Mouse (Mus musculus) liver, embryonic 15.5 days (tissue): ENCODE data around the gene Colgalt2. TPM values are rescaled to one million over a fixed set of nuclear protein-coding genes. Genes with fewer than 3 reads are reported as not detected.

ENCODE experiments used
- ATAC-seq: fragments of 200-750 bp; cut with Nextera tagmentation; 2 replicates; pipeline ENCODE4 v1.8.0; 2017; ENCODE audit warnings: moderate number of reproducible peaks, mild to moderate bottlenecking, moderate library complexity; ENCODE audit not compliant: insufficient read depth
- H3K27ac ChIP-seq: fragments of 300-500 bp; sonication (generic); replicated peaks from 2 replicates; pipeline ENCODE4 v1.5.1; 2015; ENCODE audit warnings: mild to moderate bottlenecking, inconsistent platforms
- H3K27me3 ChIP-seq: fragments of 300-500 bp; sonication (generic); 2 replicates; pipeline ENCODE4 v1.6.1; 2015; ENCODE audit warnings: mild to moderate bottlenecking, inconsistent platforms
- H3K36me3 ChIP-seq: fragments of 300-500 bp; sonication (generic); replicated peaks from 2 replicates; pipeline ENCODE4 v1.6.1; 2015; ENCODE audit warnings: moderate library complexity, mild to moderate bottlenecking, inconsistent platforms
- H3K4me1 ChIP-seq: fragments of 300-500 bp; sonication (generic); replicated peaks from 2 replicates; pipeline ENCODE4 v1.6.1; 2015; ENCODE audit warnings: inconsistent platforms
- H3K4me2 ChIP-seq: fragments of 300-500 bp; sonication (generic); 2 replicates; pipeline ENCODE4 v1.6.1; 2015; ENCODE audit warnings: moderate library complexity, mild to moderate bottlenecking, inconsistent platforms
- H3K4me3 ChIP-seq: fragments of 300-500 bp; sonication (generic); replicated peaks from 2 replicates; pipeline ENCODE4 v1.5.1; 2015; ENCODE audit warnings: mild to moderate bottlenecking, inconsistent platforms
- H3K9ac ChIP-seq: fragments of 300-500 bp; sonication (generic); 2 replicates; pipeline ENCODE4 v1.6.1; 2015; ENCODE audit warnings: moderate library complexity, mild to moderate bottlenecking, inconsistent platforms
- H3K9me3 ChIP-seq: fragments of 300-500 bp; sonication (generic); replicated peaks from 2 replicates; pipeline ENCODE4 v1.6.1; 2016; ENCODE audit warnings: inconsistent platforms
- WGBS: fragments of 180-500 bp; shearing (Covaris S2); methylation state at CpG from one replicate; pipeline ENCODE4 v1.1.7; 2015; ENCODE audit warnings: mixed read lengths; ENCODE audit not compliant: insufficient replicate concordance; 5-methylcytosine and 5-hydroxymethylcytosine counted together
- polyA plus RNA-seq: library from polyadenylated mRNA; unstranded; fragments of >200 nt; fragmentation: Nextera tagmentation; extraction: Ambion mirVana; gene quantifications from 2 replicates; pipeline ENCODE4 v1.2.1, GENCODE M21; 2015

Gene Colgalt2
- polyA plus RNA-seq, 1 experiment from 2014 or later = 0.36 TPM

- no peak overlapping the region for H3K27ac ChIP-seq
- no peak for ATAC-seq
- no peaks in the 10 kb centered on the region for H3K27me3 ChIP-seq
- H3K4me2 ChIP-seq = no peak overlapping the region
- peaks cover 3% of the 10 kb centered on the region; the same call in 1 of the 2 replicates for H3K36me3 ChIP-seq
- H3K9ac ChIP-seq = no peak overlapping the region
- no peaks in the 10 kb centered on the region for H3K4me1 ChIP-seq
- no peaks in the 10 kb centered on the region for H3K9me3 ChIP-seq
- H3K4me3 ChIP-seq = no peak overlapping the region
- WGBS = 73% methylated on average over 3 of the region's 3 CpGs
These were observed 122.6 kb downstream of the Colgalt2 start for GRCm38 (mm10) chr1:152522226-152522625.

GRCm38 (mm10) chr1:152523292-152523691 is 123.7 kb downstream of the Colgalt2 start:
- Histone ChIP-seq H3K27ac (no peak overlapping the region), H3K4me2 (no peak overlapping the region), H3K27me3 (no peaks in the 10 kb centered on the region), H3K9me3 (no peaks in the 10 kb centered on the region), H3K9ac (no peak overlapping the region), H3K36me3 (peaks cover 7% of the 10 kb centered on the region; the same call in 1 of the 2 replicates), H3K4me1 (peaks cover 3% of the 10 kb centered on the region), H3K4me3 (no peak overlapping the region)
- ATAC-seq = no peak
- WGBS = 53% methylated on average over 11 of the region's 11 CpGs

GRCm38 (mm10) chr1:152524098-152524892 is 124.7 kb downstream of the Colgalt2 start:
- no peaks in the 10 kb centered on the region for H3K27me3 ChIP-seq
- H3K4me2 ChIP-seq = no peak overlapping the region
- no peak overlapping the region for H3K9ac ChIP-seq
- H3K9me3 ChIP-seq = no peaks in the 10 kb centered on the region
- WGBS = 70% methylated on average over 22 of the region's 22 CpGs
- H3K4me3 ChIP-seq = no peak overlapping the region
- peaks cover 4% of the 10 kb centered on the region for H3K4me1 ChIP-seq
- peaks cover 7% of the 10 kb centered on the region; the same call in 1 of the 2 replicates for H3K36me3 ChIP-seq
- no peak overlapping the region for H3K27ac ChIP-seq
- no peak for ATAC-seq

DNA sequence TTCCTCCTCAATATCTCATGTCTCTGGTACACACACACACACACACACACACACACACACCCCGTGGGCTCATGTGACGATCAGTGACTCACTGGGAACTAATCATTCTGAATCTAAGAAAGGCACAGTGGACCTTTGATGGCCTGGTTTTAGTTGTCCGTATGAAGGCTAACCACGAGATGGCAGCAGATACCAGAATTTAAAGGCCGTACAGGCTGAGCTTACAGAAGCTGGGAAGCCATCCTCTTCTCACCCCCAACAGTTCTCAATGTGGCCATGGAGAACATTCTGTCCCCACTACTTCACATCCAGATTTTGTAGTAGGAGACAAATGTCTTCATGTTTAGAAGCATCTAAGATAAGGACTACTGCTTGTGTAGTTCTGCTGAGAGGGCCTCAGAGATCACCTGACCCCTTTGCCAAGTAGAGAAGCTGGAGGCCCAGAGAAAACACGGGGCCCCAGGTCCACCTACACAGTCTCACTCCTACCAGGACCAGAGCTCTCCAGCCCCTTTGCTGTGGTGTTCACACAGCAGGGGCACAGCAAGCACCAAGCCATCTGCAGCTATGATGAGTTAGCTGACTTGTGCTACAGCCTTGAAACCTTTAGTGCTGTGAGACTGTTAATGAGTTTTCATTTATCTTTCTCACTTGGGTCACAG is 125.5 kb downstream of the Colgalt2 start:
- Histone ChIP-seq H3K27ac (no peak overlapping the region), H3K4me3 (no peak overlapping the region), H3K36me3 (peaks cover 7% of the 10 kb centered on the region; the same call in 1 of the 2 replicates), H3K9me3 (no peaks in the 10 kb centered on the region), H3K4me1 (peaks cover 4% of the 10 kb centered on the region), H3K27me3 (no peaks in the 10 kb centered on the region), H3K9ac (no peak overlapping the region), H3K4me2 (no peak overlapping the region)
- ATAC-seq = no peak
- WGBS = 13% methylated on average over 6 of the region's 6 CpGs

GRCm38 (mm10) chr1:152526154-152526553 is 126.5 kb downstream of the Colgalt2 start:
- H3K27me3 ChIP-seq = no peaks in the 10 kb centered on the region
- H3K9ac ChIP-seq = no peak overlapping the region
- no peak overlapping the region for H3K4me3 ChIP-seq
- H3K4me1 ChIP-seq = peaks cover 4% of the 10 kb centered on the region
- no peak overlapping the region for H3K4me2 ChIP-seq
- no peaks in the 10 kb centered on the region for H3K9me3 ChIP-seq
- H3K27ac ChIP-seq = no peak overlapping the region
- 70% methylated on average over 9 of the region's 9 CpGs for WGBS
- ATAC-seq = no peak
- peaks cover 7% of the 10 kb centered on the region; the same call in 1 of the 2 replicates for H3K36me3 ChIP-seq

GRCm38 (mm10) chr1:152528214-152528613 is 128.6 kb downstream of the Colgalt2 start:
- H3K4me1 ChIP-seq = peaks cover 4% of the 10 kb centered on the region
- ATAC-seq = no peak
- 60% methylated on average over 6 of the region's 6 CpGs for WGBS

DNA sequence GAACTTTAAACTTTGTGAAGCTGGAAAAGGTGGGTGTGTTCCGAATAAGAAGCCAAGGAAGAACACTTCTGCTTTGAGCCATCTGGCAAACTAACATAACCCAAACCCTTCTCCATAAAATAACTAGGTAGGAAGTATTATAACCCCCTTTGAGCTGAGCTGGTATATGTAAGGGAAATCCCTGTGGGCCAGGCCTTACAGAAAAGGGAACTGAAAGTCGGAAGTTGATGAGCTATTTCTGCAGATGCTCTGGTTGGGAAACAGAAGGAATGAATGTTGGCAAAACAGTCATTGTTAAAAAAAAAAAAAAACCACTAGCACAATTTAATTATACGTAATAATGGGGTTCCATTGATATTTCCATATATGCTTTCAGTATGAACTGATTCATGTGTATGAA is 129.1 kb downstream of the Colgalt2 start:
- H3K27me3 ChIP-seq = no peaks in the 10 kb centered on the region
- no peak overlapping the region for H3K4me2 ChIP-seq
- no peaks in the 10 kb centered on the region for H3K9me3 ChIP-seq
- H3K36me3 ChIP-seq = 0 out of 2 replicates have a peak, but pooled peaks cover 4% of the 10 kb centered on the region
- H3K9ac ChIP-seq = no peak overlapping the region
- peaks cover 4% of the 10 kb centered on the region for H3K4me1 ChIP-seq
- ATAC-seq = no peak
- 25% methylated on average over 3 of the region's 3 CpGs for WGBS
- H3K4me3 ChIP-seq = no peak overlapping the region
- no peak overlapping the region for H3K27ac ChIP-seq

More at GRCm38 (mm10) chr1:152528214-152528613, 128.6 kb downstream of the Colgalt2 start:
- Histone ChIP-seq H3K9me3 (no peaks in the 10 kb centered on the region), H3K27me3 (no peaks in the 10 kb centered on the region), H3K36me3 (peaks cover 4% of the 10 kb centered on the region; the same call in 1 of the 2 replicates), H3K4me3 (no peak overlapping the region), H3K9ac (no peak overlapping the region), H3K27ac (no peak overlapping the region), H3K4me2 (no peak overlapping the region)

- no peaks in the 10 kb centered on the region for H3K9me3 ChIP-seq
- H3K36me3 ChIP-seq = 0 out of 2 replicates have a peak, but pooled peaks cover 4% of the 10 kb centered on the region
- WGBS = 25% methylated on average over 15 of the region's 15 CpGs
- no peak overlapping the region for H3K4me2 ChIP-seq
- no peak overlapping the region for H3K9ac ChIP-seq
- no peaks in the 10 kb centered on the region for H3K27me3 ChIP-seq
- no peak for ATAC-seq
- H3K4me1 ChIP-seq = peaks cover 4% of the 10 kb centered on the region
- no peak overlapping the region for H3K27ac ChIP-seq
- H3K4me3 ChIP-seq = no peak overlapping the region
These were observed 131.9 kb downstream of the Colgalt2 start for GRCm38 (mm10) chr1:152531498-152531897.

- Histone ChIP-seq H3K36me3 (peaks cover 7% of the 10 kb centered on the region; the same call in 1 of the 2 replicates), H3K27ac (no peak overlapping the region), H3K4me1 (0 out of 2 replicates have a peak, but pooled peaks cover 2% of the 10 kb centered on the region), H3K9me3 (no peaks in the 10 kb centered on the region), H3K9ac (no peak overlapping the region), H3K27me3 (no peaks in the 10 kb centered on the region), H3K4me2 (no peak overlapping the region), H3K4me3 (no peak overlapping the region)
- 63% methylated on average over 7 of the region's 7 CpGs for WGBS
- ATAC-seq = no peak
These were observed 134.9 kb downstream of the Colgalt2 start for GRCm38 (mm10) chr1:152534531-152534930.

GRCm38 (mm10) chr1:152536416-152537018 is 136.9 kb downstream of the Colgalt2 start:
- Histone ChIP-seq H3K36me3 (peaks cover 7% of the 10 kb centered on the region; the same call in 1 of the 2 replicates), H3K4me3 (no peak overlapping the region), H3K9me3 (no peaks in the 10 kb centered on the region), H3K4me2 (no peak overlapping the region), H3K4me1 (0 out of 2 replicates have a peak, but pooled peaks cover 2% of the 10 kb centered on the region), H3K27me3 (no peaks in the 10 kb centered on the region), H3K9ac (no peak overlapping the region), H3K27ac (no peak overlapping the region)
- 53% methylated on average over 16 of the region's 16 CpGs for WGBS
- ATAC-seq = no peak

DNA sequence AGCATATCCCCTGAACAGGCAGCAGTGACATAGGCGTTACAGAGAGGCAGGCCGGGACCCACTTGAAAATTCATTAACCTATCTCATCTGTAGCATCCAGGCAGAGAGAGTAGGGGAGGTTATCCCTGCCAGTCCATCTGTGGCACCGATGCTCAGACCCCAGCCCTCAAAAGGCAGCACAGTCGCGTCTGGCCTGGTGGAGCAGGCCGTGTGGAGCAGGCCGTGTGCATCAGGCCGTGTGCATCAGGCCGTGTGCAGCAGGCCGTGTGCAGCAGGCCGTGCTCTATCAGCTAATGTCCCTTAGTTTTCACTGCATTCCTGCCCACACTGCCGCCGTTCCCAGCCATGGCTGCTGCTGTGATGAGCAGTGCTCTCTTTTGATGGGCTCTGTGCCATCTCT is 137.6 kb downstream of the Colgalt2 start:
- H3K36me3 ChIP-seq = peaks cover 7% of the 10 kb centered on the region; the same call in 1 of the 2 replicates
- H3K9ac ChIP-seq = no peak overlapping the region
- WGBS = 74% methylated on average over 13 of the region's 13 CpGs
- no peak overlapping the region for H3K4me2 ChIP-seq
- no peaks in the 10 kb centered on the region for H3K9me3 ChIP-seq
- ATAC-seq = no peak
- no peaks in the 10 kb centered on the region for H3K27me3 ChIP-seq
- no peak overlapping the region for H3K27ac ChIP-seq
- no peak overlapping the region for H3K4me3 ChIP-seq
- 0 out of 2 replicates have a peak, but pooled peaks cover 2% of the 10 kb centered on the region for H3K4me1 ChIP-seq
